Mouse (Mus musculus) lung, postnatal 0 days (tissue): Measurements from ENCODE around the gene G6pdx. TPM values are rescaled to one million over a fixed set of nuclear protein-coding genes. Genes with fewer than 3 reads are reported as not detected.
A peak's percentile ranks its signal among the peaks of the same experiment; 100 is the strongest.

ENCODE experiments used
- ATAC-seq: fragments of 200-750 bp; cut with Nextera tagmentation; 2 replicates; pipeline ENCODE4 v1.8.0; 2017; ENCODE audit warnings: moderate library complexity
- DNase-seq: peaks from one replicate; pipeline ENCODE4 v3.0.0-alpha.2; 2016; ENCODE audit warnings: low spot score
- H3K27ac ChIP-seq: fragments of 300-500 bp; sonication (generic); 2 replicates; pipeline ENCODE4 v1.5.1; 2014; ENCODE audit warnings: antibody characterized with exemption, mild to moderate bottlenecking, low read length, mixed read lengths
- H3K27me3 ChIP-seq: fragments of 300-500 bp; sonication (generic); replicated peaks from 2 replicates; pipeline ENCODE4 v1.6.1; 2014; ENCODE audit warnings: low read length, mixed read lengths; ENCODE audit not compliant: insufficient read depth
- H3K36me3 ChIP-seq: fragments of 300-500 bp; sonication (generic); 2 replicates; pipeline ENCODE4 v1.6.1; 2014; ENCODE audit warnings: low read length, mixed read lengths; ENCODE audit not compliant: insufficient read depth
- H3K4me1 ChIP-seq: fragments of 300-500 bp; sonication (generic); 2 replicates; pipeline ENCODE4 v1.6.1; 2014; ENCODE audit warnings: antibody characterized with exemption, low read depth, low read length, mixed read lengths; ENCODE audit not compliant: insufficient read depth
- H3K4me2 ChIP-seq: fragments of 300-500 bp; sonication (generic); replicated peaks from 2 replicates; pipeline ENCODE4 v1.6.1; 2014; ENCODE audit warnings: low read depth, mild to moderate bottlenecking, low read length, moderate library complexity, mixed read lengths
- H3K4me3 ChIP-seq: fragments of 300-500 bp; sonication (generic); 2 replicates; pipeline ENCODE4 v1.5.1; 2014; ENCODE audit warnings: low read depth, low read length
- H3K9ac ChIP-seq: fragments of 300-500 bp; sonication (generic); replicated peaks from 2 replicates; pipeline ENCODE4 v1.6.1; 2014; ENCODE audit warnings: low read depth, mild to moderate bottlenecking
- H3K9me3 ChIP-seq: fragments of 300-500 bp; sonication (generic); 2 replicates; pipeline ENCODE4 v1.6.1; 2016; ENCODE audit warnings: low read length, mixed read lengths
- CTCF ChIP-seq: IDR thresholded peaks from 2 replicates; pipeline ENCODE4 v1.5.1; 2016; ENCODE audit warnings: antibody characterized with exemption, mild to moderate bottlenecking
- EP300 ChIP-seq: IDR thresholded peaks from 2 replicates; pipeline ENCODE4 v1.6.1; 2016; ENCODE audit warnings: antibody characterized with exemption, mild to moderate bottlenecking, control low read depth
- WGBS: fragments of 180-500 bp; shearing (Covaris S2); extraction: QIAGEN DNeasy Blood & Tissue Kit; methylation state at CpG from one replicate; pipeline ENCODE4 v1.1.7; 2014; 5-methylcytosine and 5-hydroxymethylcytosine counted together
- polyA plus RNA-seq: library from polyadenylated mRNA; unstranded; fragments of >200 nt; fragmentation: Nextera tagmentation; extraction: Ambion mirVana; gene quantifications from 2 replicates; pipeline ENCODE4 v1.2.1, GENCODE M21; 2015

Gene G6pdx
- polyA plus RNA-seq, result 24.9 and 27.6 TPM in 2 replicates

DNA sequence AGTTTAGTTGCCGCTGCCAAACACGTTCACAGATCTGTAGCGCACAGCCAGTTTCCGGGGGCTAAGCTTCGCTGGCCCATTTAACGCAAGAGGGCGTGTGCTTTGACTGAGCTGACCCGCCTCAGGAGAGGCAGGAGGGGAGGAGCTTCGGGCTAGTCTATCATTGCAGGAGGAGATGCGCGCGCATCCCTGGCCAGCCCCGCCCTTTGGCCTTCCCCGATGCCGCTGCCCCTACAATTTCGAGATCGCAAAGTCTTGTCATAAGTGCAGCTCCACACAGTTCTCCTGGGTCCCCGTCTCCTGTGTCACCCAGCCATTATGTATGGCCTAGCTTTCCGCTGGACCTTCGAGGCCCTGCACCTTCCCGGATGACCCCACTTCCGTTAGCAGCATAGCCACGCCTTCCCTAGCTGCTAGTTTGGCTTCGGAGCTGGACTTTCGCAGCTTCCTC, at the start of gene G6pdx:
Gene G6pdx (minus strand): TSS at position 369 of the 451 bp plus-strand sequence.
- peak within 1 kb of the TSS; percentile 46 for H3K9ac ChIP-seq
- no peaks in the 10 kb centered on the region for H3K27me3 ChIP-seq
- peak within 1 kb of the TSS; percentile 93 for H3K27ac ChIP-seq
- H3K4me3 ChIP-seq, result peak within 1 kb of the TSS; percentile 37
- peak within 1 kb of the TSS; percentile 56 for H3K4me2 ChIP-seq
- H3K36me3 ChIP-seq, result no peaks in the 10 kb centered on the region
- H3K4me1 ChIP-seq, result no peaks in the 10 kb centered on the region
- peak; percentile 43 for TF ChIP-seq CTCF
- 0 out of 2 replicates have a peak, but pooled peaks have one; percentile 19 for TF ChIP-seq EP300
- no peaks in the 10 kb centered on the region for H3K9me3 ChIP-seq
- WGBS, result 14% methylated on average over 23 of the region's 25 CpGs
- ATAC-seq (peak; percentile 84), DNase-seq (peak; percentile 95)

- DNase-seq (peak; percentile 66), ATAC-seq (peak; percentile 52; the same call in 1 of the 2 replicates)
- H3K9me3 ChIP-seq, result no peaks in the 10 kb centered on the region
- TF ChIP-seq CTCF (peak; percentile 77), EP300 (no peak)
- 7% methylated on average over 4 of the region's 4 CpGs for WGBS
- no peaks in the 10 kb centered on the region for H3K27me3 ChIP-seq
- no peaks in the 10 kb centered on the region for H3K4me1 ChIP-seq
- H3K4me3 ChIP-seq, result no peak overlapping the region
- H3K27ac ChIP-seq, result no peak overlapping the region
- 0 out of 2 replicates have a peak, but pooled peaks cover 4% of the 10 kb centered on the region for H3K36me3 ChIP-seq
- no peak overlapping the region for H3K4me2 ChIP-seq
- H3K9ac ChIP-seq, result no peak overlapping the region
Measured at GRCm38 (mm10) chrX:74452773-74453172, 23.8 kb upstream of the G6pdx start.

GRCm38 (mm10) chrX:74451157-74451912, 22.3 kb upstream of the G6pdx start:
- DNase-seq, result no peak
- no peak for ATAC-seq
- 0 out of 2 replicates have a peak, but pooled peaks cover 5% of the 10 kb centered on the region for H3K36me3 ChIP-seq
- H3K27ac ChIP-seq, result no peak overlapping the region
- no peaks in the 10 kb centered on the region for H3K27me3 ChIP-seq
- H3K9me3 ChIP-seq, result no peaks in the 10 kb centered on the region
- no peak for TF ChIP-seq EP300
- TF ChIP-seq CTCF, result no peak
- 81% methylated on average over 4 of the region's 4 CpGs for WGBS
- no peak overlapping the region for H3K4me3 ChIP-seq
- no peak overlapping the region for H3K4me2 ChIP-seq
- H3K9ac ChIP-seq, result no peak overlapping the region
- H3K4me1 ChIP-seq, result no peaks in the 10 kb centered on the region

GRCm38 (mm10) chrX:74429290-74429821, 362 bp upstream of the G6pdx start:
- H3K27me3 ChIP-seq, result no peaks in the 10 kb centered on the region
- H3K4me2 ChIP-seq, result peak overlapping the region; percentile 56
- ATAC-seq, result peak; percentile 83
- no peaks in the 10 kb centered on the region for H3K9me3 ChIP-seq
- no peaks in the 10 kb centered on the region for H3K36me3 ChIP-seq
- TF ChIP-seq EP300, result no peak
- TF ChIP-seq CTCF, result no peak
- H3K27ac ChIP-seq, result peak overlapping the region; percentile 93
- no peaks in the 10 kb centered on the region for H3K4me1 ChIP-seq
- peak overlapping the region; percentile 46 for H3K9ac ChIP-seq
- H3K4me3 ChIP-seq, result peak overlapping the region; percentile 37
- peak; percentile 89 for DNase-seq
- 9% methylated on average over 20 of the region's 22 CpGs for WGBS

DNA sequence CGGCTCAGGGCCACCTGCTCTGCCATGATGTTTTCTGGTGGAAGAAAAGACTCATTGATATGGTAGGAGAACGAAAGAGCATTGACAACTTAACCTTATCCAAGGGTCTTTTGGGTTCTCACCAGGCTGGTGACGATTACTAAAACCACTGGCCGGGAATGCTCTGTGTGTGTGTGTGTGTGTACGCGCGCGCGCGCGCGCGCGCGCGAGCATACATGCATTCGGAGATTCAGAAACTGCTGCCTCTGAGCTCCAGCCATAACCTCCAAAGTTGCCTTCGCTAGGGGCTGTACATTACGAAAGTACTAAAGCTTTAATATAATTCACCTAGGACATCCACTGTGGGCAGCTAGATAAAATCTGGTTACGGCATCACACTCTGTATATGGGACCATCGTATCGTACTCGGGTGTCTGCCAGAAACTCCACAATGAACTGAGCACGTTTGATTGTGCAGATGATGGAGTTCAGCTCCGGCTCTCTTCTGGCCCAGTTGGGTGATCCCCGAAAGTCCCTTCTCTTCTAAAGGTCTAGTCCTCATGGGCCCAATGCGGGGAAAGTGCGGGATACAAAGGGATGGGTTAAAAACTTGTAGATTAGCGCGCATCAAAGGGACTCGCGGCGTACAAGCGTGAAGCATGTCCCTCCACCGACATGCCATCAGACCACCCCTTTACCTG, 708 bp downstream of the G6pdx start:
- H3K4me1 ChIP-seq, result no peaks in the 10 kb centered on the region
- H3K9me3 ChIP-seq, result no peaks in the 10 kb centered on the region
- H3K36me3 ChIP-seq, result no peaks in the 10 kb centered on the region
- no peaks in the 10 kb centered on the region for H3K27me3 ChIP-seq
- TF ChIP-seq CTCF (no peak), EP300 (no peak)
- DNase-seq (no peak), ATAC-seq (no peak; the same call in 1 of the 2 replicates)
- H3K4me2 ChIP-seq, result peak overlapping the region; percentile 56
- peak overlapping the region; percentile 37 for H3K4me3 ChIP-seq
- H3K9ac ChIP-seq, result no peak overlapping the region
- 28% methylated on average over 35 of the region's 35 CpGs for WGBS
- 0 out of 2 replicates have a peak overlapping the region, but pooled peaks have one; percentile 93 for H3K27ac ChIP-seq

- WGBS, result 73% methylated on average over 3 of the region's 3 CpGs
- ATAC-seq, result no peak
- no peak overlapping the region for H3K4me2 ChIP-seq
Measured at GRCm38 (mm10) chrX:74427116-74427515, 1.9 kb downstream of the G6pdx start.

More at GRCm38 (mm10) chrX:74427116-74427515, 1.9 kb downstream of the G6pdx start:
- Histone ChIP-seq H3K9me3 (no peaks in the 10 kb centered on the region), H3K27me3 (no peaks in the 10 kb centered on the region), H3K36me3 (no peaks in the 10 kb centered on the region), H3K9ac (no peak overlapping the region), H3K27ac (no peak overlapping the region), H3K4me1 (no peaks in the 10 kb centered on the region), H3K4me3 (no peak overlapping the region)
- TF ChIP-seq EP300 (no peak), CTCF (no peak)
- no peak for DNase-seq
